ENCODE assay signal across 7 mouse cellular contexts in genomic region chr14:21982592-21983310, GRCm38 (mm10). TPM values are rescaled to one million over a fixed set of nuclear protein-coding genes. Genes with fewer than 3 reads are reported as not detected.
DNase-seq lines count a peak whose midpoint lies in the region; ATAC-seq and TF ChIP-seq lines count a peak whose summit lies in the region.

No protein-coding gene starts in this region.

- H3K27me3 ChIP-seq in heart, adult 2 months (ENCODE audit: control insufficient read depth, insufficient read depth, low read length), result peaks cover 8% of the 10 kb centered on the region
- H3K27me3 ChIP-seq in kidney, adult 2 months (replicated peaks; ENCODE audit: control insufficient read depth, insufficient read depth, low read length), result no peaks in the 10 kb centered on the region
- H3K27me3 ChIP-seq in stomach, postnatal 0 days (ENCODE audit: control insufficient read depth, insufficient read depth, low read length), result no peaks in the 10 kb centered on the region

- intact Hi-C loops in heart, adult 2 months (cut with DNase I), result loop anchor here (10.0 kb wide), 3 partner anchors 192 to 1422 kb away; no protein-coding TSS in a partner anchor

- 33% methylated on average over 38 of the region's 38 CpGs for WGBS in heart, adult 2 months
- WGBS in kidney, adult 2 months, result 17% methylated on average over 38 of the region's 38 CpGs
- WGBS in stomach, postnatal 0 days, result 12% methylated on average over 37 of the region's 38 CpGs

- H3K36me3 ChIP-seq in heart, adult 2 months (ENCODE audit: control insufficient read depth, insufficient read depth, low read length), result no peaks in the 10 kb centered on the region
- H3K36me3 ChIP-seq in kidney, adult 2 months (ENCODE audit: control insufficient read depth, insufficient read depth, low read length), result peaks cover 16% of the 10 kb centered on the region
- peaks cover 11% of the 10 kb centered on the region; the same call in 1 of the 2 replicates for H3K36me3 ChIP-seq in stomach, postnatal 0 days (ENCODE audit: control insufficient read depth, insufficient read depth, low read length)

- peak; percentile 49 for DNase-seq in ZHBTc4 (ENCODE audit: low read depth, low spot score)
- peak; percentile 68 for DNase-seq in embryo, embryonic 10.5 days (ENCODE audit: low spot score)
- peak; percentile 41 to 66 for DNase-seq in heart, adult 2 months
- peak; percentile 75 for DNase-seq in kidney, adult 2 months
- peak; percentile 68 for DNase-seq in lung, postnatal 10 days
- DNase-seq in stomach, postnatal 0 days (ENCODE audit: low spot score), result peak; percentile 66
- DNase-seq in layer of hippocampus, adult 18-20 months (ENCODE audit: low spot score in 2 of 2), result no peak

- no peak for ATAC-seq in stomach, postnatal 0 days (ENCODE audit: low FRiP score, low TSS enrichment)

- peak overlapping the region; percentile 58 for H3K27ac ChIP-seq in heart, adult 2 months
- peak overlapping the region; percentile 91 for H3K27ac ChIP-seq in kidney, adult 2 months (ENCODE audit: insufficient read depth, low read depth, low read length)
- H3K27ac ChIP-seq in stomach, postnatal 0 days (replicated peaks), result peak overlapping the region; percentile 91

- no peaks in the 10 kb centered on the region for H3K79me2 ChIP-seq in heart, adult 2 months (replicated peaks; ENCODE audit: control insufficient read depth, insufficient read depth, low read length)

- TF ChIP-seq CTCF in heart, adult 2 months (IDR thresholded peaks at IDR 0.05), result no peak
- no peak for TF ChIP-seq CTCF in kidney, adult 2 months (conservative IDR thresholded peaks at IDR 0.05; ENCODE audit: insufficient read depth, insufficient read length, low read depth, low read length)
- no peak for TF ChIP-seq CTCF in stomach, postnatal 0 days (IDR thresholded peaks at IDR 0.05; ENCODE audit: low read depth)

- H3K9me3 ChIP-seq in stomach, postnatal 0 days (ENCODE audit: control insufficient read depth, low read length), result no peaks in the 10 kb centered on the region

- peak overlapping the region; percentile 90 for H3K4me2 ChIP-seq in stomach, postnatal 0 days (replicated peaks; ENCODE audit: low read depth)

- no peaks in the 10 kb centered on the region for H3K4me1 ChIP-seq in heart, adult 2 months (ENCODE audit: control insufficient read depth, insufficient read depth, low read length)
- no peaks in the 10 kb centered on the region for H3K4me1 ChIP-seq in kidney, adult 2 months (ENCODE audit: control insufficient read depth, insufficient read depth, low read length)
- peaks cover 5% of the 10 kb centered on the region; the same call in 1 of the 2 replicates for H3K4me1 ChIP-seq in stomach, postnatal 0 days (replicated peaks; ENCODE audit: control insufficient read depth, insufficient read depth)

- TF ChIP-seq EP300 in heart, adult 2 months (IDR thresholded peaks at IDR 0.05; ENCODE audit: insufficient read depth, low read depth, low read length), result no peak
- no peak for TF ChIP-seq EP300 in stomach, postnatal 0 days (optimal IDR thresholded peaks at IDR 0.05)

- peak overlapping the region; percentile 32 for H3K4me3 ChIP-seq in heart, adult 2 months
- H3K4me3 ChIP-seq in kidney, adult 2 months (ENCODE audit: insufficient read depth, low read depth, low read length), result peak overlapping the region; percentile 70
- peak overlapping the region; percentile 45 for H3K4me3 ChIP-seq in stomach, postnatal 0 days (ENCODE audit: low read depth, low read length)

- peak overlapping the region; percentile 22 for H3K9ac ChIP-seq in heart, adult 2 months (ENCODE audit: low read depth, low read length)
- peak overlapping the region; percentile 82 for H3K9ac ChIP-seq in stomach, postnatal 0 days (ENCODE audit: low read length)

- no peak for TF ChIP-seq POLR2A in heart, adult 2 months (IDR thresholded peaks at IDR 0.05; ENCODE audit: insufficient read depth, low read depth, low read length)
- no peak for TF ChIP-seq POLR2A in kidney, adult 2 months (IDR thresholded peaks at IDR 0.05; ENCODE audit: low read depth, low read length)

RNA-seq across cellular contexts. Expression of gene Zfp503, which starts 6.7 kb away (rescaled TPM):
- total RNA-seq in heart, adult 2 months (2021), result 1 to 10 TPM; 1.4 to 1.5 TPM
- polyA plus RNA-seq in heart, adult 2 months (2012; rRNA removed), result 0.88 and 1.5 TPM in 2 replicates
- polyA plus RNA-seq in kidney, adult 2 months (2012; rRNA removed), result 56.9 and 85.8 TPM in 2 replicates
- 10.0 and 11.3 TPM in 2 replicates for polyA plus RNA-seq in stomach, postnatal 0 days (2015; fragmentation: Nextera tagmentation; extraction: Ambion mirVana)
- 1 to 10 TPM; 3.6 to 4.1 TPM for total RNA-seq in layer of hippocampus, adult 18-20 months (2021)

RNA-seq across cellular contexts. Expression of gene Lrmda, which starts 36.8 kb away (rescaled TPM):
- total RNA-seq in heart, adult 2 months (2021), result 1 to 10 TPM; 1.0 to 1.1 TPM
- polyA plus RNA-seq in heart, adult 2 months (2012; rRNA removed), result 0.43 and 0.44 TPM in 2 replicates
- polyA plus RNA-seq in kidney, adult 2 months (2012; rRNA removed), result 3.3 TPM in 2 replicates
- 0.39 and 0.46 TPM in 2 replicates for polyA plus RNA-seq in stomach, postnatal 0 days (2015; fragmentation: Nextera tagmentation; extraction: Ambion mirVana)
- 1 to 10 TPM; 1.1 to 1.3 TPM for total RNA-seq in layer of hippocampus, adult 18-20 months (2021)

Comparison
In these comparisons a context has a peak if more than half of its experiments do, and no peak if none do; other contexts are left out.
1. DNase-seq: peak in ZHBTc4 (single experiment), embryo, embryonic 10.5 days (single experiment), heart, adult 2 months (2 of 2), kidney, adult 2 months (single experiment), lung, postnatal 10 days (single experiment) and stomach, postnatal 0 days (single experiment); none in layer of hippocampus, adult 18-20 months (0 of 2).
2. Peak in every context shown above with its lines, with median percentiles within 50 percentile points of each other: H3K27ac ChIP-seq and H3K4me3 ChIP-seq.